Mouse (Mus musculus) small intestine, adult 2 months (tissue): ENCODE measurements around the gene Gcn1l1.

Experiments used
- CTCF ChIP-seq: fragments of 200-500 bp; IDR thresholded peaks from 2 replicates; pipeline ENCODE4 v1.5.1; 2012; ENCODE audit warnings: low read depth, mild to moderate bottlenecking, control low read depth, inconsistent platforms, low read length, moderate library complexity, mixed read lengths; ENCODE audit not compliant: insufficient replicate concordance, insufficient read length; ENCODE audit errors: extremely low read depth
- POLR2A ChIP-seq: fragments of 200-500 bp; IDR thresholded peaks from 2 replicates; pipeline ENCODE4 v1.6.1; 2012; ENCODE audit warnings: low read depth, mild to moderate bottlenecking, control low read depth, inconsistent platforms, low read length, moderate library complexity

DNA sequence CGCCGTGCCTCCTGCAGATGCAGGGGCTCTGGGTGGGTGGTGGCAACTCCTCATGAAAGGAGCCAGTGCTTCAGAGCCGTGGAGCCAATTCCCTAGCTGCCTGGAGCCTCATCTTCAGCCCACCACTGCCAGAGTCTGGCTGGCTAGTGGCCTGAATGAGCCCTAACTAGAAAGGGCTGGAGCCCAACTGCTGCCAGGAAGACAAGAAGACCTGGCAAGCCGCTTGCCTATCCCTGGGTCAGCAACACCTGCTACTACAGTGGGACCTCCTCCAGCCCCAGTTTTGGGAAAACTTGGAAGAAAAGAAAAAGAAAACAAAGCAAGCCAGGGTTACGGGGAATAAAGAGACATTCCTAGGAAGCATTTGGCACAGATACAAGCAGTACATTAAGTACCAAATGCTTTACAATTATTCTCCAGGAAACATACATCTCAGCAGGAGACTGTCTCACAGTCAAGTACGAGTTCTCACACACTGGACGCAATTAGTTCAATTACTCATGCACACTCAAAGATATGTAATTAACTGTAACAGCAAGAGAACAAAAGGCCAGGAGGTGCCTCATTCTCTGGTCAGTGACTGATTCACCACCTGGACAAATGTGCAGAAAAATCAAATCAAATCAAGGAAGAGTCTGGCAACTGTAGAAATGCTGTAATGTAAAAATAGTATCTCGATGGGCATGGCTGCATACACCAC is 101.5 kb downstream of the Gcn1l1 start:
- TF ChIP-seq POLR2A, result no peak
- TF ChIP-seq CTCF, result no peak
